Mouse (Mus musculus) forebrain, embryonic 14.5 days (tissue): ENCODE results near the gene Mta2. TPM values are rescaled to one million over a fixed set of nuclear protein-coding genes. Genes with fewer than 3 reads are reported as not detected.

Source experiments
- ATAC-seq: fragments of 200-750 bp; cut with Nextera tagmentation; 2 replicates; pipeline ENCODE4 v1.8.0; 2017; ENCODE audit warnings: mild to moderate bottlenecking, moderate library complexity
- DNase-seq: peaks from one replicate; pipeline ENCODE4 v3.0.0-alpha.2; 2015; ENCODE audit warnings: low spot score
- H3K27ac ChIP-seq: fragments of 300-500 bp; sonication (generic); 2 replicates; pipeline ENCODE4 v1.5.1; 2014; ENCODE audit warnings: low read depth, mild to moderate bottlenecking, control low read depth, low read length, moderate library complexity
- H3K27me3 ChIP-seq: fragments of 300-500 bp; sonication (generic); replicated peaks from 2 replicates; pipeline ENCODE4 v1.6.1; 2014; ENCODE audit warnings: low read length, control low read depth, mixed read lengths; ENCODE audit not compliant: control insufficient read depth, insufficient read depth
- H3K36me3 ChIP-seq: fragments of 300-500 bp; sonication (generic); 2 replicates; pipeline ENCODE4 v1.6.1; 2014; ENCODE audit warnings: low read length, control low read depth; ENCODE audit not compliant: control insufficient read depth, insufficient read depth
- H3K4me1 ChIP-seq: fragments of 300-500 bp; sonication (generic); 2 replicates; pipeline ENCODE4 v1.6.1; 2014; ENCODE audit warnings: antibody characterized with exemption, low read length, control low read depth; ENCODE audit not compliant: control insufficient read depth, insufficient read depth
- H3K4me2 ChIP-seq: fragments of 300-500 bp; sonication (generic); 2 replicates; pipeline ENCODE4 v1.6.1; 2014; ENCODE audit warnings: mild to moderate bottlenecking, control low read depth, low read length
- H3K4me3 ChIP-seq: fragments of 300-500 bp; sonication (generic); 2 replicates; pipeline ENCODE4 v1.5.1; 2014; ENCODE audit warnings: low read depth, low read length, control low read depth
- H3K9ac ChIP-seq: fragments of 300-500 bp; sonication (generic); 2 replicates; pipeline ENCODE4 v1.6.1; 2014; ENCODE audit warnings: mild to moderate bottlenecking, low read length, control low read depth, moderate library complexity
- H3K9me3 ChIP-seq: fragments of 300-500 bp; sonication (generic); replicated peaks from 2 replicates; pipeline ENCODE4 v1.6.1; 2016; ENCODE audit warnings: low read length, control low read depth, mixed read lengths; ENCODE audit not compliant: control insufficient read depth
- WGBS: fragments of 180-500 bp; shearing (Covaris S2); extraction: QIAGEN DNeasy Blood & Tissue Kit; methylation state at CpG from one replicate; pipeline ENCODE4 v1.1.7; 2014; 5-methylcytosine and 5-hydroxymethylcytosine counted together
- polyA plus RNA-seq: library from polyadenylated mRNA; unstranded; fragments of >200 nt; fragmentation: Nextera tagmentation; extraction: Ambion mirVana; gene quantifications from 2 replicates; pipeline ENCODE4 v1.2.1, GENCODE M21; 2014

The Mta2 gene
- polyA plus RNA-seq, 1 experiment from 2014 or later, result 57.1 TPM

GRCm38 (mm10) chr19:8983150-8983650, 41.5 kb downstream of the Mta2 start:
- H3K4me3 ChIP-seq, result no peak overlapping the region
- ATAC-seq (no peak), DNase-seq (no peak)
- WGBS, result 62% methylated on average over 4 of the region's 4 CpGs
- no peak overlapping the region for H3K4me2 ChIP-seq
- H3K27ac ChIP-seq, result no peak overlapping the region
- H3K9me3 ChIP-seq, result no peaks in the 10 kb centered on the region
- H3K9ac ChIP-seq, result 0 out of 2 replicates have a peak overlapping the region, but pooled peaks have one; percentile 10
- no peaks in the 10 kb centered on the region for H3K27me3 ChIP-seq
- peaks cover 24% of the 10 kb centered on the region for H3K4me1 ChIP-seq
- peaks cover 24% of the 10 kb centered on the region for H3K36me3 ChIP-seq

- peaks cover 12% of the 10 kb centered on the region for H3K36me3 ChIP-seq
- H3K27ac ChIP-seq, result peak overlapping the region; percentile 35; the same call in 1 of the 2 replicates
- 3% methylated on average over 7 of the region's 7 CpGs for WGBS
- ATAC-seq (peak; percentile 83), DNase-seq (peak; percentile 97)
- peak overlapping the region; percentile 32 for H3K4me2 ChIP-seq
- H3K9ac ChIP-seq, result 0 out of 2 replicates have a peak overlapping the region, but pooled peaks have one; percentile 9
- H3K4me3 ChIP-seq, result no peak overlapping the region
- H3K4me1 ChIP-seq, result peaks cover 28% of the 10 kb centered on the region
- H3K27me3 ChIP-seq, result peaks cover 9% of the 10 kb centered on the region; the same call in 1 of the 2 replicates
- H3K9me3 ChIP-seq, result no peaks in the 10 kb centered on the region
These were observed 42.7 kb downstream of the Mta2 start for GRCm38 (mm10) chr19:8984255-8984868.

GRCm38 (mm10) chr19:8985891-8986290, 44.2 kb downstream of the Mta2 start:
- Histone ChIP-seq H3K4me3 (no peak overlapping the region), H3K9ac (no peak overlapping the region), H3K27ac (no peak overlapping the region), H3K27me3 (peaks cover 11% of the 10 kb centered on the region; the same call in 1 of the 2 replicates), H3K36me3 (no peaks in the 10 kb centered on the region; the same call in none of the 2 replicates), H3K9me3 (no peaks in the 10 kb centered on the region), H3K4me2 (no peak overlapping the region), H3K4me1 (peaks cover 38% of the 10 kb centered on the region)
- ATAC-seq, result no peak
- no peak for DNase-seq
- 71% methylated on average over 5 of the region's 5 CpGs for WGBS

GRCm38 (mm10) chr19:8987816-8988215, 46.1 kb downstream of the Mta2 start:
- peaks cover 11% of the 10 kb centered on the region; the same call in 1 of the 2 replicates for H3K27me3 ChIP-seq

GRCm38 (mm10) chr19:8988346-8989065, 46.8 kb downstream of the Mta2 start:
- H3K27me3 ChIP-seq, result peaks cover 11% of the 10 kb centered on the region; the same call in 1 of the 2 replicates
- no peak for DNase-seq
- peak overlapping the region; percentile 89 for H3K4me2 ChIP-seq
- WGBS, result 20% methylated on average over 15 of the region's 15 CpGs
- no peak overlapping the region for H3K9ac ChIP-seq
- peaks cover 34% of the 10 kb centered on the region for H3K4me1 ChIP-seq
- H3K9me3 ChIP-seq, result no peaks in the 10 kb centered on the region
- no peaks in the 10 kb centered on the region for H3K36me3 ChIP-seq
- peak overlapping the region; percentile 38 for H3K4me3 ChIP-seq
- no peak for ATAC-seq
- H3K27ac ChIP-seq, result no peak overlapping the region

More at GRCm38 (mm10) chr19:8987816-8988215, 46.1 kb downstream of the Mta2 start:
- H3K4me3 ChIP-seq, result no peak overlapping the region
- no peak overlapping the region for H3K9ac ChIP-seq
- peaks cover 38% of the 10 kb centered on the region for H3K4me1 ChIP-seq
- H3K4me2 ChIP-seq, result no peak overlapping the region
- no peaks in the 10 kb centered on the region for H3K36me3 ChIP-seq
- ATAC-seq, result no peak
- 38% methylated on average over 2 of the region's 2 CpGs for WGBS
- no peak overlapping the region for H3K27ac ChIP-seq
- no peak for DNase-seq
- H3K9me3 ChIP-seq, result no peaks in the 10 kb centered on the region

GRCm38 (mm10) chr19:8989066-8989566, 47.4 kb downstream of the Mta2 start, which contains the start of gene Ahnak:
TSS of gene Ahnak (plus strand) at chr19:8989284.
- peaks cover 11% of the 10 kb centered on the region; the same call in 1 of the 2 replicates for H3K27me3 ChIP-seq
- H3K4me2 ChIP-seq, result peak within 1 kb of the TSS; percentile 89
- H3K27ac ChIP-seq, result no peak within 1 kb of the TSS
- H3K9ac ChIP-seq, result peak within 1 kb of the TSS; percentile 64
- no peaks in the 10 kb centered on the region for H3K36me3 ChIP-seq
- DNase-seq (no peak), ATAC-seq (peak; percentile 19)
- no peaks in the 10 kb centered on the region for H3K9me3 ChIP-seq
- under 1% methylated on average over 42 of the region's 42 CpGs for WGBS
- peak within 1 kb of the TSS; percentile 38 for H3K4me3 ChIP-seq
- H3K4me1 ChIP-seq, result peaks cover 28% of the 10 kb centered on the region

GRCm38 (mm10) chr19:8989567-8990431, 48.1 kb downstream of the Mta2 start:
- Histone ChIP-seq H3K27ac (no peak overlapping the region), H3K27me3 (peaks cover 11% of the 10 kb centered on the region; the same call in 1 of the 2 replicates), H3K9ac (peak overlapping the region; percentile 64), H3K9me3 (no peaks in the 10 kb centered on the region), H3K4me3 (peak overlapping the region; percentile 38), H3K4me2 (peak overlapping the region; percentile 89), H3K4me1 (peaks cover 22% of the 10 kb centered on the region), H3K36me3 (no peaks in the 10 kb centered on the region)
- ATAC-seq, result peak; percentile 60
- under 1% methylated on average over 53 of the region's 53 CpGs for WGBS
- peak; percentile 68 for DNase-seq

GRCm38 (mm10) chr19:8990432-8991102, 48.9 kb downstream of the Mta2 start:
- DNase-seq, result peak; percentile 32
- Histone ChIP-seq H3K27ac (no peak overlapping the region), H3K27me3 (peaks cover 11% of the 10 kb centered on the region; the same call in 1 of the 2 replicates), H3K9ac (peak overlapping the region; percentile 64), H3K4me2 (peak overlapping the region; percentile 89), H3K9me3 (no peaks in the 10 kb centered on the region), H3K4me3 (peak overlapping the region; percentile 38), H3K36me3 (no peaks in the 10 kb centered on the region), H3K4me1 (peaks cover 17% of the 10 kb centered on the region)
- WGBS, result 13% methylated on average over 15 of the region's 15 CpGs
- ATAC-seq, result peak; percentile 61
